Mouse (Mus musculus) ES-Bruce4 (cell line): Measurements from ENCODE around the gene Rhod.

ENCODE experiments used
- CTCF ChIP-seq: IDR thresholded peaks from one replicate; pipeline ENCODE4 v1.8.1; 2011; ENCODE audit warnings: low read depth, low read length
- EP300 ChIP-seq: IDR thresholded peaks from 2 replicates; pipeline ENCODE4 v1.6.1; 2011; ENCODE audit warnings: low read depth, low read length; ENCODE audit not compliant: insufficient read depth
- POLR2A ChIP-seq: IDR thresholded peaks from one replicate; pipeline ENCODE4 v1.8.1; 2011; ENCODE audit warnings: low read length; ENCODE audit not compliant: insufficient read depth

- no peak for TF ChIP-seq CTCF
- no peak for TF ChIP-seq POLR2A
- no peak for TF ChIP-seq EP300
Measured at GRCm38 (mm10) chr19:4409062-4409461, 30.2 kb downstream of the Rhod start.
